Mouse (Mus musculus): ENCODE results near the gene Ly86. TPM values are rescaled to one million over a fixed set of nuclear protein-coding genes. Genes with fewer than 3 reads are reported as not detected.

The Ly86 gene
- total and polyA plus RNA-seq, 3 experiments, result 172 to 427 (median 290) TPM

DNA sequence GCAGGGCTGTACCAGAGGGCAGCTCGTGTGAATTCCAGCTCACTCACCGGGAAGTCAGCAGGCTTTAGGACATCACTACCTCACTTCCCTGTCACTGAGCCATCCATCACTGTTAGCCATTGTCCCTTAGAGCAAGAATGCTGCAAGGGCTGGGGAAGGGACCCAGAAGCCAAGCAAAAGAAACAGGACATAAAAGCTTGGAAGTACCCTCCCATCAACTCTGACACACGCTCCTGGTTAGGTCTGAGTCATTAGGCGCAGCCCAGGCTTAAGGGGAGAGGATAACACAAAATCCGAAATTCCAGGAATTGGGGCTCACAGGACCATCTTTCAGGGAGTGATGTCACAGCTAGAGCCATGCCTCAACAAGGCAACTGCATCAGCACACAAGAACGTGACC lies 109.3 kb downstream of the Ly86 start:
- in situ Hi-C loops (cut with MboI; ENCODE audit: low pct_ligation_motif_present, low pct_unique_long_range_greater_than_20kb, low sequenced_read_pairs) (loop anchor here (5.0 kb wide), 1 partner anchor 508 kb away; no protein-coding TSS in a partner anchor), dilution Hi-C loops (cut with MboI; ENCODE audit: extremely low pct_ligation_motif_present, extremely low pct_unique_long_range_greater_than_20kb, low sequenced_read_pairs) (no loop called here)
- no peak overlapping the region for H3K4me2 ChIP-seq (ENCODE audit: insufficient read depth, low read depth, poor library complexity, severe bottlenecking)
- H3K4me3 ChIP-seq (replicated peaks in 1 of 3; ENCODE audit: low read depth in 2 of 3, low read length in 2 of 3, poor library complexity in 1 of 3), result no peak overlapping the region
- no peak overlapping the region for H3K27ac ChIP-seq (ENCODE audit: insufficient read depth, low read depth)
- no peaks in the 10 kb centered on the region for H3K27me3 ChIP-seq (replicated peaks)
- H3K79me2 ChIP-seq (replicated peaks; ENCODE audit: control insufficient read depth, extremely low read depth, insufficient read depth, poor library complexity, severe bottlenecking), result no peaks in the 10 kb centered on the region
- no peaks in the 10 kb centered on the region for H3K36me3 ChIP-seq (replicated peaks in 1 of 2; ENCODE audit: control insufficient read depth in 1 of 2, insufficient read depth in 1 of 2, low read length in 1 of 2)
- no peak overlapping the region for H3K9ac ChIP-seq (ENCODE audit: insufficient read depth, low read depth)
- DNase-seq (ENCODE audit: extremely low read depth), result no peak
- H3K4me1 ChIP-seq (ENCODE audit: control insufficient read depth in 1 of 2, insufficient read depth in 2 of 2), result peaks cover 5 to 20% of the 10 kb centered on the region in 2 experiments
- H3K9me3 ChIP-seq (replicated peaks; ENCODE audit: low read length), result peaks cover 9% of the 10 kb centered on the region
- TF ChIP-seq UBTF (IDR thresholded peaks at IDR 0.05; ENCODE audit: low read depth, low read length) (no peak), POLR2AphosphoS2 (IDR thresholded peaks at IDR 0.05; ENCODE audit: low read depth, low read length) (no peak)

DNA sequence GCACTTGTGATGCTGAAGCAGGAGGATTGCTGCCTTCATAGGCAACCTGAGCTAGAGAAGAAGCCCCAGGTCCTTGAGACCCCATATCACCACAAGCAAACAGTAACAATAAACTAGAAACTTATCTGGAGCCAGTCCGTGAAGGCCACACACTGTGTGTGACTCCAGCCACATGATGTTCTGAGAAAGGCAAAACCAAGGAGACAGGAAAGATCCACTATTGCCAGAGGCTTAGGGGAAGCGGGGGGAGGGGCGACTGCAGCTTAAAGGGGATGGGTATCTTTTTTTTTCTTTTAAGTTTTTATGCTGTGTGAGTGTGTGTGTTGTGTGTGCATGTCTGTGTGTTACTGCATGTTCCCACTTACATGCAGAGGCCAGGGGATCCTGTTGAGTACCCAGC lies 110.6 kb downstream of the Ly86 start:
- TF ChIP-seq ETS1 (conservative IDR thresholded peaks at IDR 0.05; ENCODE audit: low read depth, low read length) (no peak), E2F4 (IDR thresholded peaks at IDR 0.05; ENCODE audit: insufficient replicate concordance, low read depth, low read length) (no peak), KAT2A (IDR thresholded peaks at IDR 0.05; ENCODE audit: insufficient replicate concordance, low read length) (no peak), ELF1 (IDR thresholded peaks at IDR 0.05; ENCODE audit: low read depth, low read length) (no peak), NELFE (IDR thresholded peaks at IDR 0.05; ENCODE audit: low read depth, low read length) (no peak), CHD2 (IDR thresholded peaks at IDR 0.05; ENCODE audit: low read length) (no peak), ZC3H11A (IDR thresholded peaks at IDR 0.05; ENCODE audit: low read depth, low read length) (no peak), MEF2A (IDR thresholded peaks at IDR 0.05; ENCODE audit: borderline replicate concordance, low read depth, low read length) (no peak), EP300 (IDR thresholded peaks at IDR 0.05; ENCODE audit: low read length) (no peak)
- Histone ChIP-seq H3K36me3 (replicated peaks in 1 of 2; ENCODE audit: control insufficient read depth in 1 of 2, insufficient read depth in 1 of 2, low read length in 1 of 2) (no peaks in the 10 kb centered on the region), H3K79me2 (replicated peaks; ENCODE audit: control insufficient read depth, extremely low read depth, insufficient read depth, poor library complexity, severe bottlenecking) (no peaks in the 10 kb centered on the region), H3K4me1 (ENCODE audit: control insufficient read depth in 1 of 2, insufficient read depth in 2 of 2) (peaks cover 5 to 21% of the 10 kb centered on the region in 2 experiments), H3K9ac (ENCODE audit: insufficient read depth, low read depth) (no peak overlapping the region), H3K9me3 (replicated peaks; ENCODE audit: low read length) (peaks cover 7% of the 10 kb centered on the region), H3K4me2 (ENCODE audit: insufficient read depth, low read depth, poor library complexity, severe bottlenecking) (no peak overlapping the region), H3K4me3 (replicated peaks in 1 of 3; ENCODE audit: low read depth in 2 of 3, low read length in 2 of 3, poor library complexity in 1 of 3) (no peak overlapping the region), H3K27me3 (replicated peaks) (no peaks in the 10 kb centered on the region), H3K27ac (ENCODE audit: insufficient read depth, low read depth) (no peak overlapping the region)
- no peak for DNase-seq (ENCODE audit: extremely low read depth)
- in situ Hi-C loops (cut with MboI; ENCODE audit: low pct_ligation_motif_present, low pct_unique_long_range_greater_than_20kb, low sequenced_read_pairs) (no loop called here), dilution Hi-C loops (cut with MboI; ENCODE audit: extremely low pct_ligation_motif_present, extremely low pct_unique_long_range_greater_than_20kb, low sequenced_read_pairs) (no loop called here)

DNA sequence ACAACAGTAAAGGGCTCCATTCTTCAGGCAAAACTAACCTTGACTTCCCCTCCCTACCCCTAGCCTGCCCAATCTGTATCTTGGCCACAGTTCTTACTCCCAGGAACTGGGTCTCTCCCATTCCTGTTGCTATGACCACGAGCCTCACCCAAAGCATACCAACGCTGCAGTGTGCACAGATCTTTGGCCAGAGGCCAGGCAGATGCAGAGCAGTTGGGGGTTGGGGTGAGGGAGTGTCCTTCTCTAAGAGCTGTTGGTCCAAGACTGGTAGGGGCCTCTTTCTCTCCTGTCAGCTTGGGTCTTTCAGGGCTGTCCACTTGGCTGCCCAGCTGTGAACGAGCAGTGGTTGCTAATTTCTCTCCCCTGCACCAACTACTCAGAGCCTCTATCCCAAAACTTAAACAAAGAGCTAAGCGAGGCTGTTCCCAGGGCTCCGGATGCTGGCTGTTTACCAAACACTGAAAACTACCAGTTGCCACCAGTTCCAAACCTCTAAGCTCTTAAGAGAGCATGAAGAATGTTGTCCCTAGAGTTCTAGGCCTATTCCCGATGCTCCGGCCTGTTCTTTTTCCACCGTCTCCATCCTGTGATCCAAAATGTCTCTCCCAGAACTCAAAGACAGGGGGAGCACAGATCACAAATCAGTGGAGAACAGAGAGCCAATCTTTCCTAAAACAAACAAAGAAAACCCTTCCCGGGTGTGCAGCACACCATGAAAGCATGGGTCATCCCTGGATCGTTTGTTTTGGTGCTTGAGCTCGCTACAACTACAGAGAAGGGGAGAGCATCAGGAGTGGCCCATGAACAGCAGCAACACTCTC lies 112.2 kb downstream of the Ly86 start:
- Histone ChIP-seq H3K36me3 (replicated peaks in 1 of 2; ENCODE audit: control insufficient read depth in 1 of 2, insufficient read depth in 1 of 2, low read length in 1 of 2) (no peaks in the 10 kb centered on the region), H3K27me3 (replicated peaks) (no peaks in the 10 kb centered on the region), H3K4me1 (ENCODE audit: control insufficient read depth in 1 of 2, insufficient read depth in 2 of 2) (peaks cover 5 to 17% of the 10 kb centered on the region in 2 experiments; a peak in 3 of 4 replicates), H3K27ac (ENCODE audit: insufficient read depth, low read depth) (no peak overlapping the region), H3K4me3 (replicated peaks in 1 of 3; ENCODE audit: low read depth in 2 of 3, low read length in 2 of 3, poor library complexity in 1 of 3) (no peak overlapping the region), H3K9ac (ENCODE audit: insufficient read depth, low read depth) (no peak overlapping the region), H3K79me2 (replicated peaks; ENCODE audit: control insufficient read depth, extremely low read depth, insufficient read depth, poor library complexity, severe bottlenecking) (no peaks in the 10 kb centered on the region), H3K4me2 (ENCODE audit: insufficient read depth, low read depth, poor library complexity, severe bottlenecking) (no peak overlapping the region), H3K9me3 (replicated peaks; ENCODE audit: low read length) (peaks cover 2% of the 10 kb centered on the region)
- DNase-seq (ENCODE audit: extremely low read depth), result no peak
- dilution Hi-C loops (cut with MboI; ENCODE audit: extremely low pct_ligation_motif_present, extremely low pct_unique_long_range_greater_than_20kb, low sequenced_read_pairs), result no loop called here
- no peak for TF ChIP-seq POLR2A (IDR thresholded peaks at IDR 0.05; ENCODE audit: low read depth, low read length)
- no peak for TF ChIP-seq ETS1 (conservative IDR thresholded peaks at IDR 0.05; ENCODE audit: low read depth, low read length)
- TF ChIP-seq ZC3H11A (IDR thresholded peaks at IDR 0.05; ENCODE audit: low read depth, low read length), result no peak
- TF ChIP-seq E2F4 (IDR thresholded peaks at IDR 0.05; ENCODE audit: insufficient replicate concordance, low read depth, low read length), result no peak
- no peak for TF ChIP-seq CHD2 (IDR thresholded peaks at IDR 0.05; ENCODE audit: low read length)
- TF ChIP-seq MAZ (IDR thresholded peaks at IDR 0.05; ENCODE audit: low read depth, low read length), result no peak
- no peak for TF ChIP-seq USF2 (conservative IDR thresholded peaks at IDR 0.05; ENCODE audit: low read depth, low read length)
- no peak for TF ChIP-seq SMC3 (IDR thresholded peaks at IDR 0.05; ENCODE audit: low read depth, low read length)
- TF ChIP-seq JUN (IDR thresholded peaks at IDR 0.05; ENCODE audit: insufficient read depth, low read depth, low read length), result no peak
- no peak for TF ChIP-seq MAFK (IDR thresholded peaks at IDR 0.05; ENCODE audit: insufficient replicate concordance, low read length)
- in situ Hi-C loops (cut with MboI; ENCODE audit: low pct_ligation_motif_present, low pct_unique_long_range_greater_than_20kb, low sequenced_read_pairs), result no loop called here
